Mouse (Mus musculus) layer of hippocampus, adult 11-12 months (tissue): ENCODE data around the gene Mylk.
A peak's percentile ranks its signal among the peaks of the same experiment; 100 is the strongest.
"Not testable (repeated sequence)": the region's sequence is repeated elsewhere in the genome, so short reads cannot be mapped to it uniquely, and the experiment has no call there.

ENCODE experiments used
- DNase-seq: peaks from one replicate; pipeline ENCODE4 v3.0.0; 2022; ENCODE audit warnings: low spot score

Mylk gene

GRCm38 (mm10) chr16:34745065-34745585, at the start of gene Mylk:
Gene Mylk (plus strand): TSS chr16:34745210.
- peak; percentile 21 for DNase-seq

GRCm38 (mm10) chr16:34698721-34699120, 46.3 kb upstream of the Mylk start:
- not testable (repeated sequence) for DNase-seq

GRCm38 (mm10) chr16:34700165-34700827, 44.7 kb upstream of the Mylk start:
- peak; percentile 80 for DNase-seq

DNA sequence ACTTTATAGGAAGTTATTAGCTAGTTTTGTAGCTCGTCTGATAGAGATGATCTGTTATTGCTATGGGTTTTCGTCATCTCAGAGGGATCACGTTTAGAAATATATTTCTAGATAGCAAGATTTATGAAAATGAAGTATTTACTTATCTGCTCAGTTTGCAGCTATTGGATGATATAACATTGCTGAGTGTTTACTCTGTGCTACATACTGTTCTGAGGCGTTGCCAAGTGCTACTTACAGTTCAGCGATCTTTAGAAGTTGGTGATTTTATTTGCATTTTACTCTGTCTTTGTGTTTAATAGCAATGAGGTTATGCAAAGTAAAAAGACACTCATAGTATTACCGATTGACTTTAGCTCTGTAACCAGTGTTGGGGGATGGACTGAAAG, 44.2 kb upstream of the Mylk start:
- DNase-seq: no peak

GRCm38 (mm10) chr16:34706019-34706418, 39.0 kb upstream of the Mylk start:
- DNase-seq: no peak

DNA sequence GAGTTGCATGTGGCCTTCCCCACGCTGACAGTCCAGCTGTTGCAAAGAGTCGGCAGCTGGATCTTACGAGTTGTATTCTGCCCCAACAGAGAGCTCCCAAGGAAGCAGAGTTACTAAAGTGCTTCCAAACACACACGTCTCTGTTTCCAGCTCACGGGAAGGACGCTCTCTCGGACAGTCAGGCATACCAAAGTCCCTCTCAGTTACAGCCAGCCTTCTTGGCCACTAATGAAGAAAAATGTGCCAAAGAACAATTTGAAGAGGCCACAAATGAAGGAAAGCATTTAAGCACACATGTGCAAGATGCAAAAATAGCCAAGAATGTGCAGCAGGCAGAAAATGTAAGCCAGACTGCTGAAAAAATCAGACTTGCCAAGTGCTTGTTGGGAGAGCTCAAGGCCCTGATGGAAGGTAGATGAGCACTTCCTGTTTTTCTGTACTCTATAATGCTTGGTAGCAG, 38.5 kb upstream of the Mylk start:
- DNase-seq: no peak

- no peak for DNase-seq
Measured at GRCm38 (mm10) chr16:34711481-34711880, 33.5 kb upstream of the Mylk start.

DNA sequence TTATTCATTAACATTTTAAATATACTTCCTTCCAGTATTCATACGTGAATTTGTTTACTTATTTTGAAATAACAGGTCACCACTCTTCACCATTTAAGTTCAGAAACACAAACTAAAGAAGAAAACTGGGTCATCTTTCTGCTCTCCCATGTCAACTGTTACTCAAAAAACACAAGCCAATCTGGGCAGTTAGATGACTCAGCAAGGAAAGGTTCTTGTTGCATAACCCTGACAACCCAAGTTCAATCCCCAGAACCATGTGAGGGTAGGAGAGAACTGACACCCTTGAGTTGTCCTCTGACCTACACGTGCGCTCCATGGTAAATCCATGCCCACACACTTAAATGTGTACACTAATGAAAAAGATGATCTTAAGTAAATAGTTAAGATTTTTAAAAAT, 19.9 kb upstream of the Mylk start:
- no peak for DNase-seq

- not testable (repeated sequence) for DNase-seq
Measured at GRCm38 (mm10) chr16:34728610-34729009, 16.4 kb upstream of the Mylk start.

DNA sequence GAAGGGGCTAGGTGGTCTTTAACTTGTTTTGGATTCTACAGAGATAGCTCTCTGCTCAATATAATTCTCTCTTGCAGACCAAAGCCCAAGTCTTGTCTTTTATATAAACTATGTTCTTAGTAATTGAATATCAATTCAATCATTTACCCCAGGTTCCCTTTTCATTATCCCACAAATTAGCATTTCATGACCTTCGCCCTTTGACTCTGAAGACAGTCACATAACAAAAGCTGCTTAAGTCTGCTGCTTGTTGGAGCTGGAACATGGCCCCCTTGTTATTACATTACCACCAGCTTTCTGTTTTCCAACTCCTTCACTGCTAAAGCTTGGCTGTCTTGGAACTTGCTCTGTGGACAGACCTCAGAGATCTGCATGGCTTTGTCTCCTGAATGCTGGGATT, 15.6 kb upstream of the Mylk start:
- DNase-seq: no peak

DNA sequence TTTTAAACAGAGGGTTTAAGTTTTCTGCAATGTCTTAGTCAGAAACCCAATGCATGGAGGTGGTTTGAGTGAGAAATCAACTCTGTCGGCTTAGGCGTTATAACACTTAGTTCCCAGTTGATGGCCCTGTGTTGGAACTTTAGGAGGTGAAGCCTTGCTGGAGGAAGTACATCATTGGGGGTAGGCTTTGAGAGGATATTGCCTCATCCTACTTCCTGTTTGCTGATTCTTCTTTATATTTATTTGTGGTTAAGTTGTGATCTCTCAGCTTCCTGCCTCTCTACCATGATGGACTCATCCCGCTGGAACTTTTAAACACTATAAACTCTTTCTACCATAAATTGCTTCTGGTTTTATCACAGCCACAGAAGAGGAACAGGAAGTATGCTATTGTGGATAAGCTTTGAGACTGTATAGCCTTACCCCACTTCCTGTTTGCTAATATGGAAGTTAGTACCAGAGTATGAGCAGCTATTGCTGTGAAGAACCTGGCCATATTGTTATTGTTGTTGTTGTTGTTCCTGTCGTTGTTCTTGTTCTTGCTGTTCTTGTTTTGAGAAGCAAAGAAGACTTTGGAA, 6.3 kb upstream of the Mylk start:
- DNase-seq: no peak

DNA sequence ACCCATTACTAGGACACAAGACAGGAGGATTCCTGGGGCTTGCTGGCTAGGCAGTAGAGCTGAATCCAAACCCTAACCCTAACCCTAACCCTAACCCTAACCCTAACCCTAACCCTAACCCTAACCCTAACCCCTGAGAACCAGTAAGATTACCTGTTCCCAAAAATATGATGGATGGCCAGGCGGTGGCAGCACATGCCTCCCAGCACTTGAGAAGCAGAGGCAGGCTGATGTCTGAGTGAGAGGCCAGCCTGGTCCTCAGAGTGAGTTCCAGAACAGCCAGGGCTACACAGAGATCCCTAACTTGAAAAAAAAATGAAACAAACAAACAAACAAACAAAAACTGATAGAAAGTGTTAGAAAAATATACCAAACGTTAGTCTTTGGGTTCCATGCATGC, 2.1 kb upstream of the Mylk start:
- no peak for DNase-seq

- no peak for DNase-seq
Measured at GRCm38 (mm10) chr16:34748081-34748720, 3.2 kb downstream of the Mylk start.

- DNase-seq: no peak
Measured at GRCm38 (mm10) chr16:34749536-34749935, 4.5 kb downstream of the Mylk start.

DNA sequence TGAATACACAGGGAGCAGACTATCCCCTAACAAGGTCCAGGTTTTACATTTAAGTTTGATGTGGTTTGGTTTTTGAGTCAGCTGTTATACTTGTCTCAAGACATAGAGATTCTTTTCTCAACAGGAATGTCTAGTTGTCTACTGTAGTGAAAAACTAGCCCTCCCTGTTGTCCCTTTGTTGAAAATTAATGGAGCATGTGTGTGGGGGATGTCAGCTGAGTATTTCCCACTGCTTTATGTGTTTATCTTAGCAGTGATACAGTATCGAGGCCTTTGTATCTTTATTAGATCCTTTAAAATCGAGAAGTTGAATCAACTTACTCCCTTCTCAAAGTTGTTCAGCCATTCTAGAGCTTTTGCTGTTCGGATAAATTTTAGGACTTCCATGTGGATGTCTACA, 7.0 kb downstream of the Mylk start:
- DNase-seq: no peak

GRCm38 (mm10) chr16:34752977-34753376, 8.0 kb downstream of the Mylk start:
- no peak for DNase-seq

GRCm38 (mm10) chr16:34756991-34757390, 12.0 kb downstream of the Mylk start:
- no peak for DNase-seq

- no peak for DNase-seq
Measured at GRCm38 (mm10) chr16:34758205-34758604, 13.2 kb downstream of the Mylk start.

GRCm38 (mm10) chr16:34763959-34764591, 19.1 kb downstream of the Mylk start:
- no peak for DNase-seq

GRCm38 (mm10) chr16:34765666-34766065, 20.7 kb downstream of the Mylk start:
- no peak for DNase-seq

DNA sequence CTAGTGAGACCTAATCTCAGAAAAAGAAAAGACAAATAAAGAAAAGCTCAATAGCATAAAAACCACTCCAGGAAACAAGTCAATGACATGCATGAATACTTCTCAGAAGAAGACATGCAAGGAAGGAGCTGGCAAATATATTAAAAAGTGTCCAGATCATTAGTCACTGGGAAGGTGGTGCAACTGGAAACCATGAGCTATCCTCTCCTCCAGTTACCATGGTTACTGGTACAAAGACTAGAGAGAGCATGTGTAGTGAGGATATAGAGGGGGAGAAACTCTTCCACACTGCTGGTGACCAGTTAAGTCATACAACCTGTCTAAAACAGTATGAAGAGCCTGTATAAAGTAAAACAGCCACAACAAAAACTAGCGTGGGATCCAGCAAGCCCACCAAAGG, 21.2 kb downstream of the Mylk start:
- DNase-seq: no peak

DNA sequence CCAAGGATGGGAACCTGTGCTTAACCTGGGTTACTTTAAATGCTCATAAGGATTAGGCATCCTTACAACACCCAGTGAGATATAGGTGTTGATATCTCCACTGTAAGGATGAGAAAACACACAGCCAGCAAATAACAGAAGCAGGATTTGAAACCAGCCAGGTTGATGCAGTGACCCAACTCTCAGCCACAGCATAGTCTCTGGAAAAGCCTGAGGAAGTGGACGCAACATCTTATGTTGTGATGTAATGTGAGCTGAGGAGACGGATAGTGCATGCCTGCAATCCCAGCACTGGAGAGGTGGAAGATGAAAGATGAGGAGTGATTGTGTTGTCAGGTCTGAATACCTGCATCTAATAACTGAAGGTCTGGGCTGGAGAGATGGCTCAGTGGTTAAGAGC, 22.4 kb downstream of the Mylk start:
- no peak for DNase-seq

DNA sequence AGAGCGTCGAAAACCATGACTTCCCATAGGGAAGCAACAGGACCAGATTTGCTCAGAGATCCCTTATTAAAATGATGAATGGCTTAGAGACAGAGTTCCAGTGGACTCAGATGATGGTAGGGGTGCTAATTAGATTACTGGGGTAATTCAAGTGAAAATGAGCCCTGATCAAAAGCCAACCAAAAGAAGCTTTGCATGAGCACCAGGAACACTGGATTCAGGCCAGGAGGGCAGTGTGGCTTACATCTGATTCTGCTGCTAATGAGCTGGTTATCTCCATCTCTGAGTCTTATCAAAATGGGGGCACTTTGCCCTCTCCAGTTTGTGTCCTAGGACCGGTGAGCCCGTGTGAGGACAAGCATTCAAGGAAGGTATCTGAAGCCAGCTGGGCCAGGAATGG, 23.4 kb downstream of the Mylk start:
- no peak for DNase-seq
